Mouse (Mus musculus) lung, embryonic 14.5 days (tissue): ENCODE data around the gene Trip12. TPM values are rescaled to one million over a fixed set of nuclear protein-coding genes. Genes with fewer than 3 reads are reported as not detected.

Experiments
- ATAC-seq: fragments of 200-750 bp; cut with Nextera tagmentation; 2 replicates; pipeline ENCODE4 v1.8.0; 2017; ENCODE audit warnings: mild to moderate bottlenecking, moderate TSS enrichment, moderate library complexity; ENCODE audit not compliant: insufficient read depth
- DNase-seq: peaks from one replicate; pipeline ENCODE4 v3.0.0-alpha.2; 2015
- H3K27ac ChIP-seq: fragments of 300-500 bp; sonication (generic); 2 replicates; pipeline ENCODE4 v1.5.1; 2014; ENCODE audit warnings: low read depth, mild to moderate bottlenecking, moderate library complexity
- H3K27me3 ChIP-seq: fragments of 300-500 bp; sonication (generic); 2 replicates; pipeline ENCODE4 v1.6.1; 2014; ENCODE audit warnings: low read length, control low read depth; ENCODE audit not compliant: insufficient read depth
- H3K36me3 ChIP-seq: fragments of 300-500 bp; sonication (generic); 2 replicates; pipeline ENCODE4 v1.6.1; 2014; ENCODE audit warnings: control low read depth; ENCODE audit not compliant: insufficient read depth
- H3K4me1 ChIP-seq: fragments of 300-500 bp; sonication (generic); 2 replicates; pipeline ENCODE4 v1.6.1; 2014; ENCODE audit warnings: antibody characterized with exemption, control low read depth; ENCODE audit not compliant: insufficient read depth
- H3K4me2 ChIP-seq: fragments of 300-500 bp; sonication (generic); 2 replicates; pipeline ENCODE4 v1.6.1; 2014; ENCODE audit warnings: mild to moderate bottlenecking
- H3K4me3 ChIP-seq: fragments of 300-500 bp; sonication (generic); 2 replicates; pipeline ENCODE4 v1.5.1; 2014; ENCODE audit warnings: low read depth, low read length
- H3K9ac ChIP-seq: fragments of 300-500 bp; sonication (generic); 2 replicates; pipeline ENCODE4 v1.6.1; 2014
- H3K9me3 ChIP-seq: fragments of 300-500 bp; sonication (generic); 2 replicates; pipeline ENCODE4 v1.6.1; 2016; ENCODE audit warnings: low read depth, low read length, control low read depth
- CTCF ChIP-seq: IDR thresholded peaks from 2 replicates; pipeline ENCODE4 v1.5.1; 2016; ENCODE audit warnings: antibody characterized with exemption, low read depth
- WGBS: fragments of 180-500 bp; shearing (Covaris S2); extraction: QIAGEN DNeasy Blood & Tissue Kit; methylation state at CpG from one replicate; pipeline ENCODE4 v1.1.7; 2014; 5-methylcytosine and 5-hydroxymethylcytosine counted together
- polyA plus RNA-seq: library from polyadenylated mRNA; unstranded; fragments of >200 nt; fragmentation: Nextera tagmentation; extraction: Ambion mirVana; gene quantifications from 2 replicates; pipeline ENCODE4 v1.2.1, GENCODE M21; 2014

Trip12 gene
- polyA plus RNA-seq, 1 experiment from 2014 or later, result 75.7 TPM

GRCm38 (mm10) chr1:84733799-84734198 lies 106.5 kb downstream of the Trip12 start:
- peak; percentile 73 for TF ChIP-seq CTCF
- H3K4me1 ChIP-seq, result no peaks in the 10 kb centered on the region
- H3K27ac ChIP-seq, result no peak overlapping the region
- no peak overlapping the region for H3K4me2 ChIP-seq
- ATAC-seq, result no peak
- H3K36me3 ChIP-seq, result peaks cover 73% of the 10 kb centered on the region
- 58% methylated on average over 3 of the region's 3 CpGs for WGBS
- no peak overlapping the region for H3K4me3 ChIP-seq
- H3K27me3 ChIP-seq, result no peaks in the 10 kb centered on the region
- peak; percentile 58 for DNase-seq
- no peaks in the 10 kb centered on the region for H3K9me3 ChIP-seq
- no peak overlapping the region for H3K9ac ChIP-seq

DNA sequence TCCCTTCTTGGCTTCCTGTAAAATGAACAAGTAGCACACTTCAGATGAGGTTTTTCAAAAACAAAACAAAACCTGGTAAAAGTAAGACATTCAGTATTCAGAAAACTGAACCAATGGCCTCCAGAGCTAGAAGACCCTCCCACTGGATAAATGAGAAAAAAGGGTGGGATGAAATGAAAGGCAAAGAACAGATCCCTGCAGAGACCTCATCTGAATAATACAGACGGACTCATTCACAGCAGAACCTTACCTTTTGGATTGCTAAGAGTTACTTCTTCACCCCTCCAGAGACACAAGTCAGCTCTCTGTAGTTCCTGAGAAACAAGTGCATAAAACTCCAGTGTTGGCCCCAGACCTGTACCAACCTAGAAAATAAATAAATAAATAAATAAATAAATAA lies 108.6 kb downstream of the Trip12 start:
- Histone ChIP-seq H3K27ac (no peak overlapping the region), H3K9ac (no peak overlapping the region), H3K36me3 (peaks cover 74% of the 10 kb centered on the region), H3K4me1 (no peaks in the 10 kb centered on the region), H3K9me3 (no peaks in the 10 kb centered on the region), H3K27me3 (no peaks in the 10 kb centered on the region), H3K4me3 (no peak overlapping the region), H3K4me2 (no peak overlapping the region)
- no peak for ATAC-seq
- DNase-seq, result no peak
- no peak for TF ChIP-seq CTCF
- 89% methylated on average over 1 of the region's 1 CpGs for WGBS

- TF ChIP-seq CTCF, result no peak
- H3K4me3 ChIP-seq, result no peak overlapping the region
Observed at GRCm38 (mm10) chr1:84722841-84723240, 117.5 kb downstream of the Trip12 start.

DNA sequence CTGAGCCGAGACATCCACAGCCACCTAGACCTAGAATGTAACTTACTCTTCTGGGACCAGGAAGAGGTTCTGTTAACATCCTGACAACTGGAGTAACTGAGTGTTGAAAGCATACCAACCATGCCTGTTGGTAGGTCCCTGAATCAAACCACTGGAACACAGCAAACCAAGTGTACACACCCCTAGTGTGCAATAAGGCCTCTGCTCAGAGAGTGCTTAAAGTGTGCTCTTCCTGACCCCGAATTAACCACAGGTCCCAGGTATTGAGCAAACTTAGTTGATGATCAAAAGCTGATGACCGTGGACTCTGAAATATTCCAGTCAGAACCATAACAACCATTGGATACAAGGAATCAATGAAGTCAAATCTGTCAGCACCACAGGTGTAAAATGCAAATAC lies 117.9 kb downstream of the Trip12 start:
- Histone ChIP-seq H3K27ac (no peak overlapping the region), H3K4me2 (no peak overlapping the region), H3K27me3 (no peaks in the 10 kb centered on the region), H3K4me1 (no peaks in the 10 kb centered on the region), H3K9ac (no peak overlapping the region), H3K4me3 (no peak overlapping the region), H3K36me3 (peaks cover 50% of the 10 kb centered on the region), H3K9me3 (no peaks in the 10 kb centered on the region)
- no peak for TF ChIP-seq CTCF
- no peak for ATAC-seq
- WGBS, result 92% methylated on average over 3 of the region's 3 CpGs
- DNase-seq, result no peak

More at GRCm38 (mm10) chr1:84722841-84723240, 117.5 kb downstream of the Trip12 start:
- ATAC-seq (peak; percentile 44; the same call in 1 of the 2 replicates), DNase-seq (peak; percentile 34)
- Histone ChIP-seq H3K9me3 (no peaks in the 10 kb centered on the region), H3K4me2 (no peak overlapping the region), H3K27me3 (no peaks in the 10 kb centered on the region), H3K4me1 (no peaks in the 10 kb centered on the region), H3K9ac (no peak overlapping the region), H3K36me3 (peaks cover 55% of the 10 kb centered on the region), H3K27ac (no peak overlapping the region)

DNA sequence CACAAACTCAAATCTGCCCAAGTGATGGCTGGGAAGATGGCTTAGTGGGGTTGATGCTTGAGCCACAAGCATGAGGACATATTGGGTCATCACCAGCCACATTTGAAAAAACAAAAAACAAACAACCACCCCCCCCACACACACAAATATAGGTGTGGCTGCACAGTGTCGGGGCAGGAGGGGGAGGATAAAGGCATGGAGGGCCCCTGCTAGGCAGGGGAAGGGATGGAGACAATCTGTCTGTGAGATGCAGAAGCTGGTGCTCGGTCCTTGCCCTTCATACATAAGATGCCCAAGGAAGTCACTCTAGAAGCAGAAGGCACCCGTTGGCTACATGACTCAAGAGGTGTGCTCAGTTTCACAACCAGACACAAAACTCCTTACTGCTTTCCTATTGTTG lies 118.4 kb downstream of the Trip12 start:
- H3K4me2 ChIP-seq, result no peak overlapping the region
- H3K4me3 ChIP-seq, result no peak overlapping the region
- no peak for DNase-seq
- H3K27ac ChIP-seq, result no peak overlapping the region
- H3K27me3 ChIP-seq, result no peaks in the 10 kb centered on the region
- TF ChIP-seq CTCF, result no peak
- 85% methylated on average over 3 of the region's 3 CpGs for WGBS
- H3K9me3 ChIP-seq, result no peaks in the 10 kb centered on the region
- H3K36me3 ChIP-seq, result peaks cover 46% of the 10 kb centered on the region
- peak; percentile 35; the same call in 1 of the 2 replicates for ATAC-seq
- H3K4me1 ChIP-seq, result no peaks in the 10 kb centered on the region
- no peak overlapping the region for H3K9ac ChIP-seq

DNA sequence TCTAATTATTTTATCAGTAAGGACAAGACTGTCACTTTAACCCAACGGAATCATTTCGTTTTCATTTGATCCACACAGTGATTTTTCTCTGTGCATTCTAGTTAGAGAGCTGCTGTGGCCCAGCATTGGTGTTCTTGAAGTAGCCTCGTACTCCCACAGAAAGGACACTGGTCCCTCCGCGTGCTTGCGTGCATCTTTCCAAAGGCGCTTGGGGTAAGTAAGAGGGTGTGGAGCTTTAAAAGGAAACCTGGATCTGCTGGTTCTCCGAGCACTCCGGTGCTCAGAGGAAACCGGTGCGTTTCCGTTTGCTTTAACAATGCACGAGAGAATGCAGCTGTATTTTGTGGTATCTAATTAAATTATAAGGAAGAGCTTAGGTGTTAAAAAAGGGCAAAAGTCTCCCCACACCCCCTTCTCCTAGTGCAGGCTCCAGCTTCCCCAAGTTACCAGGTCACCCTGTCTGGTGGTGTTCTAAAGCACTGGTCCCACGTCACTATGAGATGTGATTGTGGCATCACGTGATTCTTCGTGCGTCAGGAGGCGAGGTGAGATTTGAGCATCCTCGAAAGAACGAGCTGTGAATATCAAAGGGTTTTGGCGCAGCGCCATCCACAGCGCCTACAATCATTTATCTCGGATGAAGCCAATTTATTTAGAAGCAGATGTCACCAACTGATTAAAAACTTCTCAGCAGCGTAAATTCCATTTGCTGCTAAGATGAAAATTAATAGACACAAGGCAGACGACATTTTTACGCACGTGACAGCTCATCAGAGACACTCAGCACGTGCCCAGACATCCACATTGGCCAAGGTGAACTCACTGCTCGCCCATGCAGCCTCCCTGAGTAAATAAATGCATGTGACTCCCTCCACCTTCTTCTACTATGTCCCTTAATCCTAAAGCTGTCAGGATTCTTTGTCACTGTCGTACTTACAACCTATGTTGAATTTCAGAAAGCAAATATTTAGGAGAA lies 130.2 kb downstream of the Trip12 start:
- H3K9ac ChIP-seq, result no peak overlapping the region
- ATAC-seq (no peak), DNase-seq (peak; percentile 42)
- peak overlapping the region; percentile 43; the same call in 1 of the 2 replicates for H3K4me2 ChIP-seq
- H3K36me3 ChIP-seq, result no peaks in the 10 kb centered on the region
- no peak overlapping the region for H3K27ac ChIP-seq
- H3K4me1 ChIP-seq, result 0 out of 2 replicates have a peak, but pooled peaks cover 6% of the 10 kb centered on the region
- H3K4me3 ChIP-seq, result no peak overlapping the region
- no peaks in the 10 kb centered on the region for H3K27me3 ChIP-seq
- no peaks in the 10 kb centered on the region for H3K9me3 ChIP-seq
- TF ChIP-seq CTCF, result no peak
- 10% methylated on average over 31 of the region's 31 CpGs for WGBS

DNA sequence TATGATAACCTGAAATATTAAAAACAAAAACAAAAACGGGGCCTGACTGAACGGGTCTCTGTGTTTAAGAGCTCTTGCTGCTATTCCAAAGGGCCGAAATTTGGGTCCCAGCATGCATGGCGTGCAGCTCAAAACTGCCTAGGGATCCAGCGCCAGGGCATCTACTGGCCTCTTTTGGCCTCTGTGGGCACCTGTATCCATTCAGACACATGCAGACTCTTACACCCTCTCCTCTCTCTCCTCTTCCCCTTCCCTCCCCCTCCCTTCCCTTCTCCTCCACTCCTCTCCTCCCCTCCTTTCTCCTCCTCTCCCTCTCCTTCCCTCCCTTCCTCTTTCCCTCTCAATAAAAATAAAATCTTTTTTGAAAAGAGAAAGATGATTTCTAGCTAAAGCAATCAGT lies 130.9 kb downstream of the Trip12 start:
- Histone ChIP-seq H3K9me3 (no peaks in the 10 kb centered on the region), H3K4me3 (no peak overlapping the region), H3K27me3 (no peaks in the 10 kb centered on the region), H3K36me3 (no peaks in the 10 kb centered on the region), H3K4me2 (0 out of 2 replicates have a peak overlapping the region, but pooled peaks have one; percentile 43), H3K9ac (no peak overlapping the region), H3K4me1 (0 out of 2 replicates have a peak, but pooled peaks cover 6% of the 10 kb centered on the region), H3K27ac (no peak overlapping the region)
- ATAC-seq (no peak), DNase-seq (no peak)
- TF ChIP-seq CTCF, result no peak
- 37% methylated on average over 5 of the region's 5 CpGs for WGBS
